Mouse (Mus musculus) forelimb bud, embryonic 11.5 days (tissue): ENCODE measurements around the gene Ankrd61.

ENCODE experiments used
- DNase-seq: peaks from one replicate; pipeline ENCODE4 v3.0.0-alpha.2; 2012; ENCODE audit warnings: low read depth, low spot score

The Ankrd61 gene

GRCm38 (mm10) chr5:143897635-143898330 is at the start of gene Ankrd61:
TSS of gene Ankrd61 (minus strand) at chr5:143897685.
- DNase-seq, result no peak

DNA sequence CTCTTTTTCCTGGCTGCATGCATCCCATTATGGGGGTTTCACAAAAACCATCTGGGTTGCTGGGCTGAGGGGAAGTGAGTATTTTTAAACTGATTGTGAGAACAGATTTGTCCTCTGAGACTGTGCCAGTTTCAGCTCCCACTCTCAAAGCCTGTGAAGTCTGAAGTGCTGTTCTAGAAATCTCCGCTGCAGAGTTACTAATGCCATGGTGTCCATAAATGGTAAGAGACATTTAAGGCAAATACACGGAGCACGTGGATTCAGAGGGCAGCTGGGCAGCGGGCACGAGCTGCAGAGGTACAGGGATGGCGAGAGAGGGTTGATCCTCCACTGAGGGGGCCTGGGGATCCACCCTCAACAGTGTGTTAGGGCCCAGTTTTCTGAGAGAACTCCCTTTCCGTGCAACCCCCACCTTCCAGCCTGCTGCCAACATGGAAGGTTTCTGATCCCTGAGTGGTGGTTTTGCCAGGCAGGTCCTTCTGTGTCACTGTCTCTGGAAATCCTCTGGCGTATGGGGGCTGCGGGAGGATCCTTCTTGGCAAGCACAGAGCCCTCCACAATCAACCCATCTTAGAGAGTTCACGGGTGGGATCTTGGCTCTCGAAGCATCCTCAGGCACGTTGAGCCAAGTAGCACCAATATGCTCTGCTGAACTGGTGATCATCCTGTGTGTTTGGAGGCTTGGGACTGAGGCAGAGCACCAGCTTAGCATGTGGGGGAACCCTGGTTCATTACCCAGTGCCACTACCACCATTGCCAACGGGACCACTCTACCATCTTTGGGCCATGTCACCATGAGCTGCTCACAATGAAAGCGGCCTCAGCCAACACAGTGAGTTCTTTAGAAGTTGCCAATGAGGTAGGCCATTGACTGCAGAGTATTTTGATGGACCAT is 46.0 kb upstream of the Ankrd61 start:
- DNase-seq, result no peak

DNA sequence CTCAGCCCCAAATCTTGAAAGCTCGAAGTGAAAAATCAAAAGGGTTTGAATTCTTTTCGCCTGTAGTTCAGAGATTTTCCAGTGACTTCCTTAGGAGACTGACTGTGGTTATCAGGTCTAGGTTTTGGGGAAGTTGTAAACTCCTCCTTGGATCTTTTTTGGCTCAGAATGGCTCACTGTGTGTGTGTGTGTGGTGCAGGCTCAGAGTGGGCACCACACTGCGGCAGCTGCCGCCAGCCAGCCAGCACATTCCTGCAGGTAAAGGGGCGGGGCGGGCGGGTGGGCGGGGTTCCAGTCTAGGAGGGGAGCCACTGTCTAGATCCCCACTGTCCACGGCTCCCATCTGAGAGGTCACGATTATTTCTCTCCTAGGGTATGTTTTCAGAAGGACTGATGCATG is 44.1 kb upstream of the Ankrd61 start:
- no peak for DNase-seq

GRCm38 (mm10) chr5:143936156-143936555 is 38.7 kb upstream of the Ankrd61 start:
- DNase-seq, result no peak

GRCm38 (mm10) chr5:143933875-143934274 is 36.4 kb upstream of the Ankrd61 start:
- no peak for DNase-seq

- no peak for DNase-seq
These were observed 35.9 kb upstream of the Ankrd61 start for GRCm38 (mm10) chr5:143933414-143933813.

DNA sequence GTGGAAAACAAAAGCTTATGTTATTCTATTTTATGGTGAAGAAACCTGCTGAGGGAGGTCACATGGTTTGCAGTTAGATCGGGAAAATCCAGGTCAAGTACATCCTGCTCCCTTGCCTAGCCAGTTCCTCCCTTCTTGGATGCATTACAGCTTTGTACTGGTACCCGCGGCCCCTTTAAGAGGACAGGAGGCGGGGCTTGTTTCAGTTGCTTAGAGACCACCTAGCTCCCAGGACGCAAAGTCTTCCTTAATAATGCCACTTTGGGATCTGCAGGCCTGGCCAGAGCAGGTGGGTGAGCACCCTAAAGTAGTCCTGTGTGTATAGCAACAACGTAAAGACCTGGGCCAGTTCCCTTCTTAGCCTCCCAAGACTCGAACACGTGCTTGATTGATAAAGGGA is 35.3 kb upstream of the Ankrd61 start, which contains the start of gene Rsph10b:
TSS of gene Rsph10b (plus strand) at position 205 of the 400 bp plus-strand sequence.
- no peak for DNase-seq

DNA sequence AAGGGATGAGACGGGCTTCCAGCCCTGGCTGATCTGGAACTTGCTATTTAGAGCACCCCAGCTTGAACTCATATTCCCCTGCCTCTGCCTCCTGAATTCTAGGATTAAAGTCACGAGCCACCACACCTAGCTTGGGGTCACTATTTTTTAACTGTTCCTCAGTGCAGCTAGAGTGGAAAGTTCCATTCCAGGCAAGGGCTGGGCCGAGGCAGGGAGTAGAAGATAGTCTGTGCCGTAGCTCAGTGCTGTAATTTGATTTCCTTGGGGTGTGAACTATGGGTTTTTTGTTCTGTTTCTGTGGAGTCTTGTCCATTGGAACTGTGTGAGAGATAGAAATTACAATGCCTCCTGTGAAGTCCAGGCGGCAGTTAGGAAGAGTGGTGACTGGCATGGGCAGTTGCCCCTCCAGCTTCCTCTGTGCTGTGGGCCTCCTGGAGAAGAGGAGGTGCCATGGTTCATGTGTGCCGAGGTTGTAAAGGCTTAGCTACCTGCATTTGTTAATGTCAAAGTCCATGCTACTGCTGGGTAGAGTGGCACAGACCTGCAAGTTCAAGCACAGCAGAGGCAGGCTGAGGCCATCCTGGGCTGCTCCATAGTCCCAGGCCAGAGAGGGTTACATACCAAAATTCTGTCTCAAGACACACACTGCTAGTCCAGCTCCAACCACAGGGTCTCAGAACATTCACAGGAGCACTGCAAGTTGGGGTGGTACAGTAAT is 34.5 kb upstream of the Ankrd61 start:
- no peak for DNase-seq

GRCm38 (mm10) chr5:143930656-143931055 is 33.2 kb upstream of the Ankrd61 start:
- no peak for DNase-seq

DNA sequence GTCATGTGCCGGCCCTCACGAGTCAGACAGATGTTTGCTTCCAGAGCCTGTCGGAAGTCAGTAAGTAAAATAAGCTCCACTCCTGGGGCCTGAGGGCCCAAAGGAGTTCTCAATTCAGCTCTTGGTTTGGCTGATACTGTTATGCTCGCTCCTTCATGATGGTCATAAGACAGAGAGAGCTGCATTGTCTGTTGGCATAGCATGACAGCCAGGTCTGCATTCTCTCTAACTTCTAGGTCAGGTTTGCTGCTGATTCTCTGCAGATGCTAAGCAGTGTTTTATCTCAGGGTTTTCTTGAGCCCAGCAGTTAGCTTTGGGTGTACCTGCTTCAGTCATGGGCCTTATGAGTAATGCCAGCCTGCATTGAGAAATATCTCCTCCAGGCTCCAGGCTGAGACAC is 31.8 kb upstream of the Ankrd61 start:
- DNase-seq, result no peak

DNA sequence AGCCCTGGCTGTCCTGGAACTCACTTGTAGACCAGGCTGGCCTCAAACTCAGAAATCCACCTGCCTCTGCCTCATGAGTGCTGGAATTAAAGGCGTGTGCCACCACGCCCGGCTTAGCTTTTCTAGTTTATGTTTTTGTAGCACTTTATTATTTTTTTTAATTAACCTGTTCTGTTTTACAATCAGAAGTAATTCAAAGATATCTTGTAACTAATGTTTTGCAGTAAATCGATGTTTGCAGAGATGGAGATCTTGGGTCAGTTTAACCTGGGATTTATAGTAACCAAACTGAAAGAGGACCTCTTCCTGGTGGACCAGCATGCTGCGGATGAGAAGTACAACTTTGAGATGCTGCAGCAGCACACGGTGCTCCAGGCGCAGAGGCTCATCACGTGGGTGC is 30.4 kb upstream of the Ankrd61 start, which contains the start of gene Gm42421:
TSS of gene Gm42421 (plus strand) at position 301 of the 400 bp plus-strand sequence.
- DNase-seq, result no peak

DNA sequence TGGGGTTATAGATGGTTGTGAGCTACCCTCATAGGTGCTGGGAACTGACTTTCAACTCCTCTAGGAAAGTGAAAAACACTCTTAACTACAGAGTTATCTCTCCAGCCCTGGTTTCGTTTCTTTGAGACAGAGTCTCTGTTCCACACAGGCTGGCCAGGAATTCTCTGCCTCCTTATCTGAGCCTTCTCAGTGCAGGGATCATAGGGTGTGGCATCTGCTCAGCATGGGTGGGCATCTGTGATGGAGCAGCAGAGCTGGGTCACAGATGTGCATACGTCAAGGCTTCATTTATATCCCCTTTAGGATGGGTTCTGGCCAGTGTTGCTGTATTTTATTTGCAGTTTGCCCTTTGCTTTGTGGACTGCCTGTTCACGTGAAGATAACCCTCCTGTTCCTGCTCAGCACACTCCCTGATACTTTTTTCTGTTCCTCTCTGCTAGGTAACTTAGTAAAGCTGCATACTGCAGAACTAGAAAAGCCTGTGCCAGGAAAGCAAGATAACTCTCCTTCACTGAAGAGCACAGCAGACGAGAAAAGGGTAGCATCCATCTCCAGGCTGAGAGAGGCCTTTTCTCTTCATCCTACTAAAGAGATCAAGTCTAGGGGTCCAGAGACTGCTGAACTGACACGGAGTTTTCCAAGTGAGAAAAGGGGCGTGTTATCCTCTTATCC is 27.4 kb upstream of the Ankrd61 start:
- no peak for DNase-seq

DNA sequence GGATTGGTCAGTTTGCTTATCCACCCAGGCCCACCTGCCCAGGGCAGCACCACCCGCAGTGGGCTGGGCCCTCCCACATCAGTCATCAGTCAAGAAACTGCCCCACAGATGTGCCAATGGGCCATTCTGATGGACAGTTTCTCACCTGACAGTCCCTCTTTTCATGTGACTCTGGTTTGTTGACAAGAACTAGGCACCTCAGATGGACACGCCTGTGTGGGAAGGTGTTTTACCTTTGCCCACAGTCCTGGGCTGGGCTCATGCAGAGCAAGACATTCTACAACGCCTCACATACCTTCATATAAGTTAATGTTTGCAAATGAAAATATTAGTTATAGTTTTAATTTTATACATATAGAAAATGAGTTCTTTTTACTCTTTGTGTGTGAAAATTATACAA is 20.6 kb upstream of the Ankrd61 start:
- DNase-seq, result no peak

DNA sequence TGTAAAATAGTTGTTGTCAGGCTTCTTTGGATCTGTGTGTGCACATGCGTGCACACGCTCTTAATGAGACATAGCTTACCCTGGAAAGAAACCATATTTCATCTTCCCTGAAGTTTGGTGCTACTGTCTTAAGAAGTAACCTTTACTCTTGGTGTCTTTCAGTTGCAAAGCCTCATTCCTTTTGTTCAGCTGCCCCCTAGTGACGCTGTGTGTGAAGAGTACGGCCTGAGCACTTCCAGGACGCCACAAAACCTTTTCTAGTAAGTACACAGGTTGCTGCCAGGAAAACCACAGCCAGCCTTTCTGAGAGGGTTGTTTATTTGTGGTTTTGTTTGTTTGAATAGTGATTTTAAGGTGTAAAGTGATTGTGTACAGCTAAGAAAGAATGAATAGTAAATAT is 19.9 kb upstream of the Ankrd61 start:
- DNase-seq, result peak; percentile 20

- no peak for DNase-seq
These were observed 18.7 kb upstream of the Ankrd61 start for GRCm38 (mm10) chr5:143916221-143916620.

DNA sequence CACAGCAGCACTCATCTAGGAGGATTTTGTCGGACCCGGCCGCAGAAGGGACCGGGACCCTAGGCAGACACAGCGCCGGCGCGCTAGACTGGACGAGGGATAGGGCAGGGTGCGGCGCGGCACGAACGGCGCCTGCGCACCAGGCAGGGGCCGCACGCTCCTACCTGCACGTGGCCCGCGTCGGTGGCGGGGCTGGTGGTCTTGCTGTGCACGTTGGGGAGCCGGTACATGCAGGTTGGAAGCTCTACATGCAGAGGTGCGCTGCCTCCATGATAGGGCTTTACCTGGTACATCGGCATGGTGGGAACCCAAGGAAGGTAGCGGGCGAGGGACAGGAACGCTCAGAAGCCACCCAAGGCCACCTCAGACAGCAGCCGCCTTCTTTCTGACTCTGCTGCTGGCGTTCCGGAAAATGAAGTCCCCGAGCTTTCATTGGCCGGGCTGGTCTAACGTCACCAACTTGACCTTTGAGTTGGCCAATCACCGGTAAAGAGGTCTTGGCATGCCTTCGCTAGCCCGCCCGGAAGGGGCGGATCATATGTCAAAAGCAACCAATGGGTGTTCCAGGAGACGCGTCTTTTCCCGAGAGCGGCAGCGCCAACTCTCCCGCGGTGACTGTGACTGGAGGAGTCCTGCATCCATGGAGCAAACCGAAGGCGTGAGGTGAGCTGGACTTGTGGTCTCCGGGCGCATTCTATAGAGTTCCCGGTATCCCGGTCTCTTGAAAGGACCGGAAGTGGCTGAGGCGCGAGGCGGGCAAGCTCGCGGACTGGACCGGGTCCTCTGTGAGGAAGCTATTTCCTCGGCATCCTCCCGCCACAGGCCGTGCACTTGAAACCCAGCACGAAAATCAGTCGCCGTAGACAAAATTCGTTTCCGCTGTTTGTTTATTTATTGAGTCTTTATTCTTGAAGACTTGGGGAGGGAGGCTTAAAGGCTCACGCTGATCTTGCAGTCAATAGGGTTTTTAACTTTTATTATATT is 12.2 kb upstream of the Ankrd61 start, which contains the start of the genes Aimp2 and Pms2:
TSS of gene Aimp2 (minus strand) at position 431 of the 984 bp plus-strand sequence.
TSS of gene Pms2 (plus strand) at position 548 of the 984 bp plus-strand sequence.
- DNase-seq, result peak; percentile 98

DNA sequence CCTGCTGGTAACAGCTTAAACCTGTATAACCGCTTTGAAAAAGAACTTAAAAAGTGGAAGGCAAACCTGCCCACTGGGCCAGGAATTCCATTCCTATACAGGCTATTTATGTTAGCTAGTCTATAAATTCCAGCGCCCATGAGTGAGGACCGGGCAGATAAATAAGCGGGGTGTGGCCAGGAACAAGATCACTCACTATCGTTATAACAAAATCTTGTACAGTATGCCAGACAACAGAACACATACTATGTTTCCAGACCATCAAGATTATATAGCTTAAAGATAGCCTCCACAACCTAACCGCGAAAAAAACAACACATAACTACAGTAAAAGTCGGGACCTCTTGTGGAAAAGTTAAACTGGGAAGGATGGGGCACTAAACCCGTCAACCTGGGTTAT is 11.4 kb upstream of the Ankrd61 start:
- DNase-seq, result no peak

DNA sequence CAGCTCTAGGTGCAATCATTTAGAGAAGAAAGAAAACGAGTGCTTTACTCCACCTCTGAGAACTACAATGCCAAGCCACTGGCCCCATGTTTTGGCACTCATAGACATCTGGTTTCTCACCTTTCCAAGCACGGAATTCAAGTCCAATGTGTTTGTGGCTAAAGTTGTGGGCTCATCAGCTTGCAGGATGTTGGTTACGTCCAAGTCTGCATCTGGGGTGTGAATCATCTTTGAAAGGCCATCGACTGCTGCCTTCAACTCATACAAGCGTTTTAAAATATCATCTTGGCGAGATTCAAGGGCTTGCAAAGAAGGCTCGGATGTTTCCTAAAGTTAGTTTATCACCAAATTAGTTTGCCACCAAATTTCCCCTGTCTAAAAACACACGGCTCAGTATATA is 8.9 kb upstream of the Ankrd61 start:
- DNase-seq, result no peak

DNA sequence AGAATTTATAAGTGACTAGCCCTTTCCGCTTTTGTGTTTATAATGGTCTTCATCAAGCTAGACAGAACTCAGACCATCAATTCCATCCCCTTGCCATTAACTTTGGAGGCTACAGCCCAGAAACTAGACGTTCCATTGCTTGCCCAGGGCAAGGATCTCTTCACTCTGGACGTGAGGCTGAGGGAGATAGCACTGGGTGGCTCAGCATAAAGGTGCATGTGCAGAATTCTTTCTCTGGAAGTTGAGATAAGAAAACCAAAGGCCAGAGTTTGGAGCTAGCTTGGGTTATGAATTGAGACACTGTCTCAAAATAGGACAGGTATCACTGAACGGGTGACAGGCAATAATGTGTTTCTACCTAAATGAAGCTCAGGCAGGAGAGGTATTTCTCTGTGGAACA is 6.3 kb upstream of the Ankrd61 start:
- no peak for DNase-seq

- DNase-seq, result no peak
These were observed 4.6 kb upstream of the Ankrd61 start for GRCm38 (mm10) chr5:143902111-143902510.
